Mouse (Mus musculus): ENCODE measurements around the gene Bod1l. TPM values are rescaled to one million over a fixed set of nuclear protein-coding genes. Genes with fewer than 3 reads are reported as not detected.
A peak's percentile ranks its signal among the peaks of the same experiment; 100 is the strongest.

The Bod1l gene
- total RNA-seq, 4 experiments from 2014 or later: 18.0 to 18.6 (median 18.4) TPM

DNA sequence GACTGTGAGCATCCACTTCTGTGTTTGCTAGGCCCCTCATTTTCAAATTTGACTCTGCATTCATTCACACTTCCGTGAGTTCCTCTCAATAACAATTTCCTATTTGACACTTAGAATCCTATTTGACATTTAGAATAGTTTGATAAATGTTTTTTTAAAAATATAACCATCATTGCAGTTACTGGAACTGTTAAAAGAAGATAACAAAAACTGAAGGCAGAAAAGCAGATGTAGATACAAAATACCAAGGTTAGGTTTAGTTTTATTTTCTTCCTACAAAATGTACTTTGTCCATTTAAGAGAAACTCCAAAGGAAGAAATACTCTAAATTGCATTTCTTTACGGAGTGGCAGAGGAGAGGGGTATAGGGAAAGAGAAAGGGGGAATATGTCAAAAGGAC lies 42.5 kb downstream of the Bod1l start:
- no peak for DNase-seq (ENCODE audit: low spot score)

DNA sequence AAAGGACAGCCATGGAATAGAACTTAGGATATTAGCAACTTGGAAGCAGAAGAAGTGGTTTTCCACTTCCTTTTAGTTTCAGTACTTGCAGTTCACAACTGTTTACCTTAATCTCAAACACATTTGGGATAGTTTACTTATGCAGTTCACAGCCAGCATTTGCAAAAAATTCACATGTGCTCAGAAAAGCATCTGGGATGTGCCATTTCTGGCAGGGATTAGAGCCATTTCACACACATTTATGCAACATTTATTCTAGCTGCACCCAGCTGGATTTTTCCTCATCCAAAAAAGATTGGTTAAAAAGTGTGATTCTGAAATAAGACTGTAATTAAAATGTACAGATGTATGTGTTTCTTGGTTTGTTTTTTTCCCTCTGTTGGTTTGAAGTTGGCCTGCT lies 49.7 kb downstream of the Bod1l start:
- no peak for DNase-seq (ENCODE audit: low spot score)

DNA sequence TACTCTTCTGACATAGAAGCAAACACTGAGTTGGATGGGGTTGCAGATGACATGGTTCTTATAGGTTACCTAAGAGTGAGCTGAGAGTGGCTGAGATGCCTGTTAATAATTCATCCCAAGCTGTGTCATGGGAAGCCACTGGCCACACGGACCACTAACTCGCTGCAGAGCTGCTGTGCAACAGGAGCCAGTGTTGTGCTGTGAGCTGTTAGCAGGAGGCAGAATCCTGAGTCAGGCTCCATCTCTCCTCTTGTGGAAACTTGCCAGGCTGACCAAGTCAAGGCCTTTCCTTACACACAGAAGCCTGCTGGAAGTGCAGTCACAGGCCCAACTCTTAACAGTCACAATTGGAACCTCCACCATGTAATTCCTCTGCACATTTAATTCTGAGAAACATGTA lies 53.6 kb downstream of the Bod1l start:
- no peak for DNase-seq (ENCODE audit: low spot score)

DNA sequence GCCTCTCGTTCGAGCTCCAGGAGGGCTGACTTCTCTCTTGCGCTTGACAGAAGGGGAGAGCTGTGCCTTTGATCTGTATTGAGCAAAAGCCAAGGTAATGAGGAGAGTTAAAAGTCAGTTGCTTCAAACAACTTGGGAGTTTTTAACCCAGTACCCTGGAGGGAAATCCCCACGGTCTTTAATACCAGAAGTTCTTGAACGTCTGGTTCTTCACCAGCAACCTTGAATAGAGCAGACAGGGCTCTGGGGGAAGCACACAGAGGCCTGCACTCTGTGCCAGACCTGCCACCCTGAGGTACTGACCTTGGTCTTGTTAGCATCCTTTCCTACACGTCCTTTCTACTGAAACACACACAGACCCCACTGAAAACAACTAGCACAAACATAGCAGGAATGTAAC lies 55.2 kb downstream of the Bod1l start:
- no peak for DNase-seq (ENCODE audit: low spot score)

DNA sequence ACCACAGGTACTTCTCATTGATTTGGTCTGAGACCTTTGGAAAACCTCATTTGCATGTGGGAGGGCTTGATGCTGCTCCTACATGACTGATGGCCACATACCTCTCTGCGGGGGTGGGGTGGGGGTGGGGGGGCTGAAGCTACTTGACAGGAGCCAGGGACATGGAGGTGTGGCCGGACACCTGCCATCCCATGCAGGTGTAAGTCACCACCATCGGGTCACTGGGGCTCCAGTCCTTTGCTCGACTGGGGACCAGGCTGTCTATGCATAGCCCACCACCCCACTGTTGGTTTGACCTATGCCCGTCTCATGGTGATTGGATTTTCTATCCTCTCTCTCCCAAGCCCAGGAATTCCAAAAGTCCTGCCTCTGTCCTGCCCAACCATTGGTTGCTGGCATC lies 62.2 kb downstream of the Bod1l start:
- no peak for DNase-seq (ENCODE audit: low spot score)

DNA sequence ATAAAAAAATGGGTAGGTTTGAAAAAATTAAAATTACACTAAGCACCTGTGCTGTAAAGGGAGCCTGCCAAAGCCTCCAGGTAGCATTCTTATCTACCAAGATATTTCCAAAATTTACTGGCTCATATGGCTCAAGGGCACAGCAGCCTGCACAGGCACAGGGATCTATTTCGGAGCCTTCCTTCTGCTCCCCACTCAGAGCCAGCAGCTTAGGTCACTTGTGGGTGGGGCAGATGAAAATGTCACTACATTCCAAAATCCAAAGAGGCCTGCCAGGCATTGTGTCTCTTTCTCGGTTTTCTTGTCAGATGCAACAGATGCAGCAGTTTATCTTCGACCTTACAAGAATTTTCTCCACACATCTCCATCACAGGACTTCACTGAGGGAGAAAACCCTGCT lies 64.1 kb downstream of the Bod1l start:
- no peak for DNase-seq (ENCODE audit: low spot score)

DNA sequence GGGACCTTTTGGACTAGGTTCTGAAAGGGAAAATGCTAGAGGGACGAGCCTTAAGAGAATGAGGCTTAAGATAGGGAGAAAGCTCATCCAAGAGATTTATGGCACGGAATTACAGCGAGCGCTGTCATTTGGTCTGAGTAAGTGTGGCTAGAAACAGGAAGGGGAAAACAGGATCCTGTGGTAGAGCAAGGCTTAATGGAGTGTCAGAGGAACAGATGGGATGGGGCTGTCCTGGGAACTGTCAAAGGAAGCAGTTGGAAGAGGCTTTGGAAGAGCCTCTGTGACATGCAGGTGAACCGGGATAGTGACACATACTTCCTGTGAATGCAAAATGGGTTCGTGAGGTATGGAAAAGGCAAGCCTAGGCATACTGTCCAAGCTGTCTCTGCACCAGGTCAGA lies 68.4 kb downstream of the Bod1l start:
- no peak for DNase-seq (ENCODE audit: low spot score)

DNA sequence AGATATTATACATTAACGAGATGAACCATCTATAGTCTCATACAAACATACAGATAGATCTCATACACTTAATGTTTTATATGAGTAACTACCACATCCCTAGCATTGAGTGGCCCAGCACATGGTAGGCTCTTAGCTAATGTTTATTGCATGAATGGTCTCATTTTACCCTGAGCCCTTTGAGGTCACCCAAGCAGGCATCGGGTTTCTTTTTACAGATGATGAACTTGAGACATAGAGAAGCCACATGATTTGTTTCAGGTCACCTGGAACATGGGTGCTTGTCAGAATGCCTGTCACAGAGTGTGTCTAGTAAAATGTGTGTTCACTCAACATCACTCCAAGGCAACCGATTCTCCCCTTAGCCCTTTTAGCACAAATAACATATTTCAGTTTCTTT lies 68.8 kb downstream of the Bod1l start:
- no peak for DNase-seq (ENCODE audit: low spot score)

DNA sequence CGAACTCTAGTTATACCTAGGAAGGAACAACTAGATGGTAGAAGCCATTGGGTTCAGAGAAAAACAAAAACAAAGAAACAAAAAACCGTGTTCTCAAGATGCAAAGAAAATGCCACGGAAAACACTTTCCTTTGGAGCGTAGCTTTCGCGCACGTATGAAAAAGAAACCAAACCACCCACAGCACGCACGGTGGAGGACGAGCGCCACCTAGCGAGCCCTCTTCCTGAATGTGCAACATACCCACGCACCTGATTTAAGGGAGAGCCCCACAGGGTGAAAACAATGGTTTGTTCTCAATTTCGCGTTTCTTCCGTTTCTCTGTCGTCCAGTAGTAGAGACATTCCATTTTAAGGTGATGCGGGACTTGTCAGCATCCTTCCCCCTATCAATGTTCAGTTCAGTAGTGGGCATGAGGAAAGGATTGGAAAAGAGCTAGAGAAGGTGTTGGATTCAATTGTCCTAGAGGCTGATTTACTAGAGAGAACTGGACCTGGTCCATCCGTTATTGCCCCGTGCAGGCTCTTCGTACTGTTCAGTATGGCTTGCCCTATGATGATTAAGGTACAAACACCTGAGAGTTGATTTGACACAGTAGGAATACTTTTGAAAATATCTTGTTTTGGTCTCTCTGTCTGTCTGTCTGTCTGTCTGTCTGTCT lies 75.6 kb downstream of the Bod1l start:
- DNase-seq (ENCODE audit: low spot score): peak; percentile 77

DNA sequence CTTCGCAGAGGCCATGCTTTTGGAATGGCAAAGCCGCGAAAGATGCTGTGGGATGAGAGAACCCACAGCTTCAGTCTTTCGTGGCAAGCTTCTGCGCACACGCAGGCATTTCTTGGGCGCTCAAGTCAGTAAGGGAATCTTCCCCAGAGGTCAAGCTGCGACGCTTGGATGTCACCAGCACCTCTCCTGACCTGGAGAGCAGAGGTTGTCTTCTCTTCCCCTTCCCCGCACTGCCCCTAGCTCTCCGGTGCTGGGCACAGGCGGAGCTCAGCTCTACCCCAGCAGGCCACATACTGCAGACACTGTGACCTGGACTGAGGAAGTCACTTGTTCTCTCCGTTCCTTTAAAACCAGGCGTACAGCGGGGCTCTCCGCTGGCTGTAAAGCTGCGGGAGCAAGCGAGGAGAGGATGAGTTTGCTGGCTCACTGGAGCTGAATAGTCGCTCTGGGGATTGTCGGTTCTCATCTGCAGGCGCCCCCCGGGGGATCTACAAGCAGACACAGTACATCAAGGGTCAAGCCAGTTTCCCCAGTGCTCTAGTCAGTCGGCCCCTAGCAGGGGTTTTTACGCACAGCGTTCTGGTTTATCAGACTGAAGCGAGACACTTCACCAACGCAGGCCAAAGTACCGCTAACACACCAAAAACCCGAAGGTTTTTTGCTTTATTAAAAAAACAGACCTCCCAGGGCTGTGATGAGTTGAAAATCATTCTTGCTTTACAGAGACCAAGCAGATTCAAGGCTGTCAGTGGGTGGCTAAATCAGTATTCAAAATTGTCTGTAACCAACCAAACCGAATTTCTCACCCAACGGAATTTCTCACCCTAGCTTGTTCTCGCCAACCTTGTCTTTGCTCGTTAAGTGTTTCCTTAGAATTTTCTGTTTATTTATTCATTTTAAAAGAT lies 76.6 kb downstream of the Bod1l start:
- DNase-seq (ENCODE audit: low spot score): no peak

DNA sequence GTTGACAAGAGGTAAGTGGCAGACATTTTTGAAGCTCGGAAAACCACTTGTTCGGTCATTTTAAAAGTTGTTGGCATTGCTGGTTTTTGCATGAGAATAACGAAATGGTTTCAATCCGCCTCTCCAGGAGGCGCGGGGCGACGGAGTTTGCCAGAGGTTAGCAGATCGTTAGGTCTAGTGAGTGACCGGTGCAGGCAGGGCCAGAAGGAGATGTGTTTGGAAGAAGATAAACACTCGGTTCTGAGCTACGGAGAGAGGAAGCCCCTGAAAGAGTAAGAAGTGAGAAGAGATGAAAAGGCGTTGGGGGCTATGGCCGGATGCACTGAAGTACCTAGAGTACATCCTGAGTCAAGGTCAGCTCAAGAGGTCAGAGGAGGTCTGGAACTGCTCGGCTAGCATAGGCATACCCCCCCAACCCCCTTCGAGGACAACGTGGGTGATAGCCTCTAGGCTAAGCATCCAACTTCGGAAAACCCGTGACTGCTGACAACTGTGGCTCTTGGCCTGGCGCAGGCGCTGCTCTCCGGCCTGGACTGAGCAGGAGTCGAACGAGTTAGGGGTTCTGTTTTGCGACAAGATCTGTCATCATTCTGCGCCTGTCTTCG lies 77.6 kb downstream of the Bod1l start:
- DNase-seq (ENCODE audit: low spot score): no peak

DNA sequence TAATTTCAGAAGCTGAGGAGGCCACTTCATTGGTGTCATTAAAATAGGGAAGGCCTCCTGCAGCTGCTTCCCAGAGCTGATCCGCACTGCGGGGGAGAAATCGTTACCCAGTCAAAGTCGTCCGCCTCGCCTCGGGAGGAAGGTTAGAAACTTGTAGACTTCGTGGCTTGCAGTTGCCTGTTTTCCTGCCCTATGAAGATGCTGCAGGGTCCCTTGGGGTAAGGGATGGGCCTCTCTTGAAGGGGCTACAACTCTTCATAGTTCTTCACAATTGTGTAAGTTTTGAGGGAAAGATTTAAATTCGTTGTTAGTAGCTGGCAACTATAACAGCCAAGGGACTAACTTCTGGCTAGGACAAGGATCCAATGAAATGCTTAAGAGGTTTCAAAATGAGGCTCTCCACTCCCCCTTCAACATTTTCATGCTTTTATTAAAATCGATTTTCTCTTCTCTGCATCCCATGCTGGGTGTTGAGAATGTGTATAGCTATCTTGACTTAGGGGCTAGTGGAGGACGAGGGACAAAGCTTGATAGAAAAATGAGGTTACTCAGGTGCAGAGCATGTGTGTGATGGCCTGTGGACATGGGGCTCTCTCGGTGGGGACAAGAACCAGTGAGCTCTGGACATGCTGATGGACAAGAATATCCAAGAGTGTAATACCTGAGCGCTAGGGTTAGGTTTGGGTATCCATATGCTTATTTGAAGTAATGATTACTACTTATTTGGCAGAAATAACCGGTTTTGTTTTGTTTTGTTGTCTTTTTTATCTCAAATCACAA lies 78.3 kb downstream of the Bod1l start:
- DNase-seq (ENCODE audit: low spot score): no peak

DNA sequence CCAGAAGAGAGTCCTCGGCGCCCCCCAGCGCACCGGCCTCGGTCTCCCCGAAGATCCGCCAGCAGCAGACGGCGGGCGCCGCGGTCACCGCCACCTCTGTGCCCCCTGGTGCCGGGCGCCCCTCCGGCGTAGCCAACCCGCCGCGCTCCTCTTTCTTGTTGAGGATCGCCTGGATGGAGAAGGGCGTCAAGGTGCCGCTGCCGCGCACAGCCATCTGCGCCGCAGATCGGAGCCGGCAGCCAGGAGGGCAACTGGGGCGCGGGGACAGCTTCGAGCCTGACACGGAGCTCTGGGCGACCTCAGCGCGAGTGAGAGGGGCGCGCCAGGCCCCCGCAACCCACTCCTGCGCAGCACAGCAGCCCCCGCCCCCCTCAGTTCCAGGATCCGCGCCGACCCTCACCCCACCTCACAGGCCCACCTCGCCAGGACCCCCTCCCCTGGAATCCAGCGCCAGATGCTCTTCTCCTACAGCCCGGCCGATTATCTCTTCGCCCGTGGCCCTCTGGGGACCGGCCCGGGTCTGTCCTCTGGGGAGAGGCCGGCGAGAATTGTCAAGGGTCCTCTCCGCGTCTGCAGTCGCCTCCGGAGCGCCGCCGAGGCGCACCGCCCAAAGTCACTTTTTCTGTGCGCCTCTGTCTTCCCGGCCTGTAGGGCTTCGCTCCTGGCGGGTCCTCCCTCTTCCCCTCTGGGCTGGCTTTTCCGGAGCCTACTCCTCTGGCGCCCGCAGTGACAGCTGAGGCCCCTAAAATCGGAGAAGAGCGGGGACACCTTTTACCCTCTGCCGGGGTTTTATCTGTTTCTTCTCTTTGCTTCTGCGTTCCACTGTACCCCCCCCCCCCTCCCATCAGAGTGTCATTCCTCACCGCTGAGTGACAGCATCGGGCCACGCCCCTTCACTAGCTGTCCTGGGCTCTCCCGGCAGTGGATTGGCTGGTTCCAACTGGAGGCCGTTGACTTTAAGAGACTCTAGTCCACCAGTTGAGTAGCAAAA lies 80.1 kb downstream of the Bod1l start, which contains the start of gene Nkx3-2:
Gene Nkx3-2, minus strand, starts transcription at position 771 of the 991 bp plus-strand sequence.
- no peak for DNase-seq (ENCODE audit: low spot score)

DNA sequence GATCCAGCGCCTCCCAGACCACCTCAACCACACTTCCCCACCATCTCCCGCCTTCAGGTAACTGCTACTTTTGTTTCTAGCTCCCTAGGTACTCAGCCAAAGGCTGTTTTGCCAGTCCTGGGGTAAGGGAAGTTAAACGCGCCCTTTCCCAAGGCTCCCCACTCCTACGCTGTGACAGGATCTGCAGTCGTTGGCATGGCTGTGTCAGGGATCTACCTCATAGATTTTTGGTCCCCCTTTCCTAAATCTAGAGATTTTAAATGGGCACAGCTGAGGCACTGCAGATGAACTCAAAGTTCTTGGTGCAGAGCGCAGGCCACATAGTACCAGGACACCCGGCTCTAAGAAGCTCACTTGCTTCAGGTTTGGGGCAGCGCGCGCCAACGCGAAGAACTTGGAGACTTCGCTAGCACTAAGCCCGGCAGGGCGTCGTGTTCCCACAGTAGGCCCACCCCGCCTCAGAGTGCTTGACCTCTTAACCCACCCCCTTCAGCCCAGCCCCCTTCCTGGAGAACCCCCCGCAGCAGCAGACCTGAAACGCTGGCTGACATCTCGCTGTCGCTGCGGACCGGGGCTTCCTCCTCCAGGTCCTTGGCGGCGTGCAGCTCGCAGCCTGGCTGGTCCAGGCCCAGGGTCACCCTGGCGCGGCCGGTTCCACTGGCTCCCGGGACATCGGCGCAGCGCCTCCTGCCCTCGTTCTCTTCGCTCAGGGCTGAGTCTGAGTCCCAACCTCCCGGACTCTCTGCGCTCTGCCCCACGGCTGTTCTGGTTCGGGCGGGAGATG lies 81.0 kb downstream of the Bod1l start:
- no peak for DNase-seq (ENCODE audit: low spot score)

DNA sequence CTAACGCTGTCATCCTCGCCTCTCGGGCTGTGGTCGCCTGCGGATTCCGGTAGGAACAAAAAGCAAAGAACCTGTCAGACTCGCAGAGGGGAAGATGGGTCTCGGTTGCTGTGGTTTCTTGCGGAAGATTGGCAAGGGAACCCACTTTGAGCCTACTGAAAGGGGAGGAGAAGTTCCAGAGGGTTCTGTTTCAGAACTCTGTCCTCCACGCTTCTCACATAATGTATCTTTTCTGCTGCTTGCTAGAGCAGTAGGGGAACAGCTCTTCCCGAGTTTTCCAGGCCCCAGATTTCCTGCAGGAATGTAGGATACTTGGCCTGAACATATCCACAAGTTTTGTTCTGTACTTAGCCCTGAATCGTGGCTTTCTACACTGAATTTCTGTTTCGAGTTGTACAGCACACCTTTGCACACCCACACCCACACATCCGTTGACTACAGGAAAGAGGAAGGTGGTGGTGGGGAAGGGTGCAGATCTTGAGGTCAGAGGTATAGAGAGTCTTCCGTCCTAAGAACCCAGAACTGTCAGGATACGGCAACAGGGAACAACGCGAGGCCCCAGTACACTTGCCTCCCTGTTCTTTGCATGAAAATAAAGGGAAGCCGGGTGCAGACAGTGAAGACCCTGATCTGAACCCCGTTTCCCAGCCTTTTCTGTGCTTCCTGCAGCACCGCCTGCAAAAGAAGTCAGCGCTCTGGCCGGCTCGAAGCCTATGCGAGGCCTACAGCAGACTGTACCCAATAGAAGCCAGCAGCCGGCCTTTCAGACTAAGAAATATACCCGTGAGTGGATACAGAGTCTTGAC lies 81.8 kb downstream of the Bod1l start:
- no peak for DNase-seq (ENCODE audit: low spot score)

DNA sequence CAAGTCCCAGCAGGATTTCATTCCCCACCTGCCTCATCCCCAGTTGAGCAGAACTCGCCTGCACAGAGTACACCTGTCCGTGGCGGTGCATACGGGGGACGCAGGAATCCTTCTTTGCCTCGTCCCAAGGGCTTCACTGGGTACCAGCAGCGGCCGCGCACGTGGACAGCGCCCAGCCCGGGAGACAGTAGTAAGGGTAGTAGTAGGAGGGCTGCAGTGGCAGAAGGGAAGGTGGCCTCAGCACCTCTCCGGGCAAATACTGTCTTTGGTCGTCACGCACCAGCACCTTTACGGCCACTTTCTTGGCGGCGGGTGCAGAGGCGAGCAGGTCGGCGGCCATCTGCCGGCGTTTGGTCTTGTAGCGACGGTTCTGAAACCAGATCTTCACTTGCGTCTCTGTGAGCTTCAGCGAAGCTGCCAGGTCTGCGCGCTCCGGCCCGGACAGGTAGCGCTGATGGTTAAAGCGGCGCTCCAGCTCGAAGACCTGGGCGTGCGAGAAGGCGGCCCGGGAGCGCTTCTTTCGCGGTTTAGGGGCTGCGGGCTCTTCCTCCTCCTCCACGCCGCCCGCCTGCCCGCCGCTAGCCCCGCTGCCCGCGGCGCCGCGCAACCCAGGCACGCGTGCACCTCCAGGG lies 82.5 kb downstream of the Bod1l start:
- no peak for DNase-seq (ENCODE audit: low spot score)

DNA sequence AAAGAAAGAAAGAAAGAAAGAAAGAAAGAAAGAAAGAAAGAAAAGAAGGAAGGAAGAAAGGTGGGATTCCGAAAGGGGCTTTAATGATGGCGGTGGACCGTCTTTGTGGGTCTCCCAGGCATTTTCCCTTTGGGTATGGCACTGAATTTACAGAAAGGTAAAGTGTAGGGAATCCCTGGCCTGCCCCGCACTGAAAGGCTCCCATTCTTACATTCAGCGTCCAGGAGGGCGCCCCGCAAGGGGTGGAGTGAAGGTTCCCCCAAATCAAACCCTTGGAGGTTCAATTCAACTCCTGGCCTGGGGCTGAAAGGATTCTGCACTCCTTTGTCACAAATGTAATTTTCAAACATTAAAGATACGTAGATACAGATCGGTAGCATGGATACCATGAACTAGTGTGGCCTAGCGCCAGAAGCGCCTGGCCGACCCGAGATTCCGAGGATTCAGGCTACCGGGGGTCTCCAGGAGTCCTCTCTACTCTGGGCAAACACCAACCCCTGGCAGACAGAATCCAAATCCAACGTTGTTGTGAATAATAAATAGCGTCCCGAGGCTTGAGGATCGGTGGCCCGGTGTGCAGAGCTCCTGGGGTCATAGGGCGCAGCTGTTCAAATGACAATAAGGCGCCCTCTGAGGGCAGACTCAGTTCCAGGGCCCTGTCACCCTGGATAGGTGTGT lies 83.1 kb downstream of the Bod1l start:
- DNase-seq (ENCODE audit: low spot score): no peak

DNA sequence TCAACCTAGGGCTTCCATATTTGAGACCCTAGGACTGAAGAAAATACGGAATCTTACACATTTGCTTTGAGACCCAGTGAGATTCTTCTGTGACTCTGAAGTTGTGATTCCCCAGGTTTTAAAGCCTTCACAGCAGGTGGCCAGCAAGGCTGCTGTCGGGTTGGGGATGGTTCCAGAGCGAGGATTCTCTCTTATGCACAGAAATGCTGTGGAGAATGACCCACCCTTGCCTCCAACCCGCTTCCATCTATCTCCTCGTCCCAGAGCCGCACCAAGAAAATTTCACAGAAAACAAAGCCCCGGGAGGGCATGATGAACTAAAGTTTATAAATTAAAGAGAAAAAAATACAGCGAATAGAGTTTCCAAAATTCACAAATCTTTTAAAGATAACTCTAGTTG lies 84.0 kb downstream of the Bod1l start:
- no peak for DNase-seq (ENCODE audit: low spot score)
